Mouse (Mus musculus) liver, postnatal 0 days (tissue): ENCODE data around the gene Atp6v0a4.

Source experiments
- CTCF ChIP-seq: sonication (generic); IDR thresholded peaks from 2 replicates; pipeline ENCODE4 v1.5.1; 2016; ENCODE audit warnings: antibody characterized with exemption, low read depth
- EP300 ChIP-seq: IDR thresholded peaks from 2 replicates; pipeline ENCODE4 v1.6.1; 2016; ENCODE audit warnings: antibody characterized with exemption, low read depth, mild to moderate bottlenecking

DNA sequence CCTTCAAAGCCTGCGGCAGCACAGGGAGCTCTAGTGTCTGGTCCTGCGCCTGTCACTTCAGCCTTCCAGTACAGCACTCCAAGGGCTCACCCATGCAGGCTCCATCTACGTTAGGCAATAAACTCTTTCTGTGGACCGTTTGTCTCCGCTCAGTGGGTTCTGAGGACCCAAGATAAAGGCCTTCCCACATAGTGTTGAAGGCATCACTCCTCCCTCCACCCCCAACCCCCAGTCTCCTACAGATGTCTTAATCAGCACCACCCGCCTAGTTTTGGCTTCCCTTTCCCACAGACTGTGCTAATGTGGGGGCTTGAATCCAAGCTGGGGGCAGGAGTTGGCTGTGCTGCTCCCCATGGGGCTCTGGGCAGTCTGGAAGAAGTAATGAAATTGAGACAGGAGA, 20.6 kb downstream of the Atp6v0a4 start:
- no peak for TF ChIP-seq CTCF
- TF ChIP-seq EP300, result no peak
